Mouse (Mus musculus) cerebellum, adult 2 months (tissue): Measurements from ENCODE around the gene Hs3st2. TPM values are rescaled to one million over a fixed set of nuclear protein-coding genes. Genes with fewer than 3 reads are reported as not detected.
A peak's percentile ranks its signal among the peaks of the same experiment; 100 is the strongest.
"Not testable (repeated sequence)": the region's sequence is repeated elsewhere in the genome, so short reads cannot be mapped to it uniquely, and the experiment has no call there.

Source experiments
- DNase-seq, 2 experiments: peaks; one replicate each; pipeline ENCODE4 v3.0.0; 2021
- H3K27ac ChIP-seq: fragments of 200-500 bp; 2 replicates; pipeline ENCODE4 v1.5.1; 2012; ENCODE audit warnings: low read length, control low read depth, inconsistent platforms; ENCODE audit not compliant: insufficient read depth
- H3K27me3 ChIP-seq: fragments of 200-500 bp; 2 replicates; pipeline ENCODE4 v1.6.1; 2012; ENCODE audit warnings: inconsistent platforms, mild to moderate bottlenecking, low read length, moderate library complexity; ENCODE audit not compliant: control insufficient read depth, insufficient read depth
- H3K4me1 ChIP-seq: fragments of 200-500 bp; 2 replicates; pipeline ENCODE4 v1.6.1; 2011; ENCODE audit warnings: low read length; ENCODE audit not compliant: control insufficient read depth, insufficient read depth
- H3K4me3 ChIP-seq: fragments of 200-500 bp; replicated peaks from 2 replicates; pipeline ENCODE3; 2011; ENCODE audit warnings: mild to moderate bottlenecking, low read depth, low read length, control low read depth; ENCODE audit not compliant: insufficient read depth
- CTCF ChIP-seq: fragments of 200-500 bp; IDR thresholded peaks from 2 replicates; pipeline ENCODE4 v1.5.1; 2011; ENCODE audit warnings: low read depth, mild to moderate bottlenecking, control low read depth, low read length, moderate library complexity, borderline replicate concordance; ENCODE audit not compliant: insufficient read depth
- POLR2A ChIP-seq: fragments of 200-500 bp; IDR thresholded peaks from 2 replicates; pipeline ENCODE4 v1.6.1; 2011; ENCODE audit warnings: low read length, control low read depth, borderline replicate concordance; ENCODE audit not compliant: insufficient read depth
- whole genome bisulfite sequencing: fragments of 180-500 bp; shearing (Covaris S2); methylation state at CpG from one replicate; pipeline ENCODE4 v1.1.7; 2018; 5-methylcytosine and 5-hydroxymethylcytosine counted together
- polyA plus RNA-seq: library from polyadenylated mRNA; depleted of rRNA; stranded (reverse); fragments of >200 nt; gene quantifications from 2 replicates; pipeline ENCODE4 v1.2.3, GENCODE M21; 2012; rRNA removed

The Hs3st2 gene
- 5.8 and 7.1 TPM in 2 replicates for polyA plus RNA-seq

DNA sequence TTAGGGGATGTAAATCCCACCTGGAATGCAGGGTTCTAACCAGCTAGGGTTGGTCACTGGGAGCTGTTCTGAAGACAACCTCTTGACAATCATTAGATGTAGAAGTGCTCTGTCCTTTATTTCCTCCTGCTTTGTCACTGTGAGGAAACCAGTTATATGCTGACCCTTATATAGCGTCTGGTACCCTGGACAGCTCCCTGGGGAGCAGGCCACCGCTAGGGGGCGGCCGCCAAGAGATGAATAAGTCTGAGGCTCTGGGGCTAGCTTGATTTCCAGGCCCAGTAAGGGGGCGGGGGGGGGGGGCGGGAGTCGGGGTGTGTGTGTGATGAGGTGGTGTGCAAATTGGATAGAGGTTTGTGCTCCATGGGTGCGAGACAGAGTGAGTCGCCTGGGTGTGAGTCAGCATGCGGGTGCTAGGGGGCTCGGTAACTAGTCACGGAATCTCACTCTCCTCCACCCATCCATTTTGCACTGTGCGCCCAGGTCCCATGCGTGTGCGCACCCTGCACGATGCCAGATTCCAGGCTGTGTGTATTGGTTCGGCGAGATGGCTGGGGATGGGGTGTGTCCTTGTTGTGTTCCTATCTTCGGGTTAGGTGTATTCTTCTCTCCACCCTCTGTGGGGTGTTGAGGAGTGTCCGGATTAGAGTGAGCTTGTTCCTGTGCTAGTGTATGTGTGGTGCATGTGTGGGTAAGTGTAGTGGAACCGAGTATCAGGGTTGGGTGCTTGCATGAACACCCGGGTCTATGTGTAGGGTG lies at the start of gene Hs3st2:
Hs3st2 (plus strand) TSS at position 635 of the 759 bp plus-strand sequence.
- no peaks in the 10 kb centered on the region for H3K4me1 ChIP-seq
- 1% methylated on average over 22 of the region's 22 CpGs for WGBS
- peak; percentile 5 to 18 for DNase-seq
- no peak within 1 kb of the TSS for H3K27ac ChIP-seq
- TF ChIP-seq POLR2A = no peak
- TF ChIP-seq CTCF = peak; percentile 21; the same call in 1 of the 2 replicates
- H3K27me3 ChIP-seq = peaks cover 1% of the 10 kb centered on the region; the same call in 1 of the 2 replicates
- H3K4me3 ChIP-seq = peak within 1 kb of the TSS; percentile 4

DNA sequence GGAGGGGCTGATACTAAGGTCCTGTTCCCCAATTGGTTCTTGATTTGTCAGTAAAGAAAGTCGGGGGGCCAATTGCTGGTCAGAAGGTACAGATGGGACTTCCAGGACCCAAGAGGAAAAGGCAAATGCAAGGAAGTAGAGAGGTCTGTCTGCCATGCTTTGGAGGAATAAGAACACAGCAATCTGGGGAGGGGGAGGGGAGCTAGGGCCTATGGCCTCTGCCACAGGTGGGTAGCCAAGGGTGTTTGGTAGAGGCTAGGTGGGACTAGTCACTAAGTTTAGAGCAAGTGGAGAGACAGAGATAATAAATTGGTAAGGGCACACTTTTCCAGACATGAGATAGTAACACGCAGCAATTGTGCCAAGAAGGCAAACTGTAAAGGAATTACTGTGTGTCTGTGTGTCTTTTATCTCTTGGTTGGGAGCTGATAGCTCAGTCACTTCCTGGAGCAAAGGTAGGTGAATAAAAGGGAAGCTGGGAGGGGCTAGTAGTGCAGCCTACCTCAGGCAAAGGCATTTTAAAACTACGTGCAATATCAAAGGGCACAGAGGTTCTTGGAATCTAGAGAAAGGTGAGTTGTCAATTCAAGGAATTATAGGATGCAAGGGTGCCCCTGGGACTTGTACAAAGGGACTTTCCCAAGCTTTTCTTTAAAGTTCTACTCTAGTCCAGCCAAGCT lies 43.2 kb upstream of the Hs3st2 start:
- no peak overlapping the region for H3K4me3 ChIP-seq
- no peaks in the 10 kb centered on the region for H3K4me1 ChIP-seq
- WGBS = 85% methylated on average over 3 of the region's 3 CpGs
- H3K27me3 ChIP-seq = no peaks in the 10 kb centered on the region
- no peak for TF ChIP-seq POLR2A
- TF ChIP-seq CTCF = no peak
- DNase-seq = no peak
- H3K27ac ChIP-seq = no peak overlapping the region

DNA sequence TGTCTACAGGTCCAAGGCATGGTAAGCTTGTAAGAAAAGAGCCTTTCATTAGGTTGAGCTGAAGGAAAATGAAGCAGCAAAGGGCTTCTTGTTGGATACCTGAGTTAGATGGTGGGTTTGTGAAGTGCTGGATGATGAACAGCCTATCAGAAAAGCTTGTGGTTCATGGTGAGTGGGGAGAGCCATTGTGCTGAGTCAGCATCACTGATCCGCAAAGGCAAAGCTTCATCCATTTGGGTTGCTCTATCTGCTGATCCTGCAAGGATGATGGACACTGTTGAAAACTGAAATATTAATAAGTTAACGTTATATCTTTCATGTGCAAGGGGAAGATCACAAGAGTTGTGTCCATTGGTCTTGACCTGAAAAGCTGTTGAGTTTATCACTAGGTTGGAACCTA lies 40.0 kb upstream of the Hs3st2 start:
- TF ChIP-seq CTCF (no peak), POLR2A (no peak)
- 86% methylated on average over 2 of the region's 2 CpGs for WGBS

DNA sequence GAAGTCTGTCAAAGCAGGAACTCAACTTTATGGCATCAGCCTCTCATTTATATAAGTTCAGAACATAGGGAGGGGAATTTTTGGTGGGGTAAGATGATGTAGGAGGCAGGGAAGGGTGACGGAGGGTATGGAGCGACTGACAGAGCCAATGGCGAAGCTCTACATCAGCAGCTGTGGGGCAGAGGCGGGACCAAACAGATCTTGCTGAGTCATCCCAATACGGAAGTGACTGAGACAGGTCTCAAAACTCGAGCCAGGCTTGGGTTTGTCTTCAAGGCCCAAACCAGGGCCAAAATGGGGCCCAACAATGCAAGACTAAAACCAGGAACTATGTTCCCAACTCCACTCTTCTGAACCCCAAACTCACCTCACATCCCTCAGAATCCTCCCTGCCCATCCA lies 30.2 kb upstream of the Hs3st2 start:
- DNase-seq, H3K27me3 ChIP-seq, H3K4me1 ChIP-seq, H3K4me3 ChIP-seq, H3K27ac ChIP-seq: not testable (repeated sequence)
- 87% methylated on average over 6 of the region's 6 CpGs for WGBS

More for the DNA sequence above, 40.0 kb upstream of the Hs3st2 start:
- H3K27ac ChIP-seq = no peak overlapping the region
- H3K4me1 ChIP-seq = no peaks in the 10 kb centered on the region
- H3K4me3 ChIP-seq = no peak overlapping the region
- DNase-seq = no peak
- H3K27me3 ChIP-seq = no peaks in the 10 kb centered on the region

DNA sequence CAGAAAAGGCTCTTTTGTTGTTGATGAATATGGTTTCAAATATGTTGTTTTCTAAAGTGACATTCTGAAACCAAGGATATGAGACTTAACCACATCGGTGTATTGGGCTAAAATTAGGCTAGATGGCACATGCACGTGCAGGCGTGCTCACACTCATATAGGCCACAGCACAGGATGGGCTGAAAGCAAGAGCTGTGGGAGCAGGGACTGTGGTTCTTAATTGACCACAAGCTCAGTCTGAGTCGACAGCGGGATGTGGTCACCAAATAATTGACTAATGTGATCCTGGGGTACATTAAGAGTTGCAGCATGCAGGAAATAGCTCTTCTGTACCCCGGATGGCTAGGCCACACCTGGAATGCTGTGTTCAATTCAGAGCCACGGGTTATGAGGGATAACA lies 26.1 kb upstream of the Hs3st2 start:
- 91% methylated on average over 7 of the region's 7 CpGs for WGBS
- Histone ChIP-seq H3K4me3 (no peak overlapping the region), H3K27ac (no peak overlapping the region), H3K27me3 (no peaks in the 10 kb centered on the region), H3K4me1 (no peaks in the 10 kb centered on the region)
- TF ChIP-seq CTCF = no peak
- TF ChIP-seq POLR2A = no peak
- no peak for DNase-seq

DNA sequence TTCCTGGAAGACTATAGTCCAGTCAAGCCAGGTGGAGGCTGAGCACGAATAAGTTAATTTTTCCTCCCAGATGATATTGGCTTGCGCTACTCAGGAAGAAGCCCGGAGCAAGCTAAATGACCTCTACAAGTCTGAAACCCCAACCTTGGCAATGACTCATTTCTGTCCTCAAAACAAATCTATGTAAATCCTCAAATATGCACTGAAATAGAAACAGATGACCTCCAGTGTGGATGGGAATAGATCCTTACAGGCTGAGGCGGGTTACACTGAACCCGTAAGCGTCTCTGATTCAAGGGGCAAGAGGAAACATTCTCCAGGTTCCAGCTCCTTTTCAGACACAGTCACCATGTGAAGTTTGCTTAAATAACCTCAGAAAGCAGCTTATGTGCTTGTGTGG lies 24.5 kb upstream of the Hs3st2 start:
- WGBS = 93% methylated on average over 6 of the region's 6 CpGs
- Histone ChIP-seq H3K4me1 (no peaks in the 10 kb centered on the region), H3K27ac (no peak overlapping the region), H3K4me3 (no peak overlapping the region), H3K27me3 (no peaks in the 10 kb centered on the region)
- no peak for TF ChIP-seq POLR2A
- TF ChIP-seq CTCF = no peak
- DNase-seq = no peak

DNA sequence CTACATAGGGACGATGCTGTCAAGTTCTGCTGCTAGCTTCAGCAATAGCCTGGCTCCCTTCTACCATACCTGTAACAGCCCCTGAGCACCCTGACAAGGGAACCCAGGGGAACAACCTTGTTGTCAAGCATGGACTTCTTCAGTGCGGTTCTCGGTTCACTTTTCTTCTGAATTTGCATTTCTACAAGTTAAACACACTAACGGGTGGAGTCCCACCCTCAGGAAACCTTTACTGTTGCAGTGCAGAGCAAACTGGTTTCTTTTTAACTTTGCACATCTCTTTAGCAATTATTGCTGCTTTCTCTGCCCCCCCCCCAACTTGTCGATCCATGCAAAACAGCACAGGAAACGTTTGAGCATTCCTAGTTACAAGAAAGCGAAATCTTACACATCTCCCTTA lies 19.7 kb upstream of the Hs3st2 start:
- 85% methylated on average over 7 of the region's 7 CpGs for WGBS
- no peak overlapping the region for H3K27ac ChIP-seq
- H3K27me3 ChIP-seq = no peaks in the 10 kb centered on the region
- TF ChIP-seq POLR2A = no peak
- TF ChIP-seq CTCF = no peak
- H3K4me3 ChIP-seq = no peak overlapping the region
- DNase-seq = no peak
- no peaks in the 10 kb centered on the region for H3K4me1 ChIP-seq

DNA sequence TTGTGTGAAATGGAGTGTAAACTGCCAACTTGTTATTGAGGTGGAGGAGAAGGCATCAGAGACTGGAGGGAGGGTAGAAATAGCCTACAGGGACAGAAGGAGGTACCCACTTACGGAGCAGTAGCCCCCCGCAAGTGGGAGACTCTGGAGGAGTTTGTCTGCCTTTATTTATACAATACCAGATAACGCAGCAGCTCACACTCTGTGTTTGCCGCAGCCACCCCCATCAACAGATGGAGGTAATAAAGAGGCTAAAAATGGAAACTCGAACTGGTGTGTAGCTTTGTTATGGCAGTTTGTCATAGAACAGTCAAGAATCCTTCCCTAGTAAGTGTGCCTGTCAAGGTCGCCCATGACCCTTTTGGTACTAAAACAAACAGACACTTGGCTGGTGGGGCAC lies 16.2 kb upstream of the Hs3st2 start:
- TF ChIP-seq POLR2A (no peak), CTCF (no peak)
- Histone ChIP-seq H3K4me1 (no peaks in the 10 kb centered on the region), H3K27me3 (no peaks in the 10 kb centered on the region), H3K4me3 (no peak overlapping the region), H3K27ac (no peak overlapping the region)
- WGBS = 73% methylated on average over 6 of the region's 6 CpGs
- DNase-seq = no peak
